Mouse (Mus musculus): Measurements from ENCODE around the gene Sgip1.

Gene Sgip1

DNA sequence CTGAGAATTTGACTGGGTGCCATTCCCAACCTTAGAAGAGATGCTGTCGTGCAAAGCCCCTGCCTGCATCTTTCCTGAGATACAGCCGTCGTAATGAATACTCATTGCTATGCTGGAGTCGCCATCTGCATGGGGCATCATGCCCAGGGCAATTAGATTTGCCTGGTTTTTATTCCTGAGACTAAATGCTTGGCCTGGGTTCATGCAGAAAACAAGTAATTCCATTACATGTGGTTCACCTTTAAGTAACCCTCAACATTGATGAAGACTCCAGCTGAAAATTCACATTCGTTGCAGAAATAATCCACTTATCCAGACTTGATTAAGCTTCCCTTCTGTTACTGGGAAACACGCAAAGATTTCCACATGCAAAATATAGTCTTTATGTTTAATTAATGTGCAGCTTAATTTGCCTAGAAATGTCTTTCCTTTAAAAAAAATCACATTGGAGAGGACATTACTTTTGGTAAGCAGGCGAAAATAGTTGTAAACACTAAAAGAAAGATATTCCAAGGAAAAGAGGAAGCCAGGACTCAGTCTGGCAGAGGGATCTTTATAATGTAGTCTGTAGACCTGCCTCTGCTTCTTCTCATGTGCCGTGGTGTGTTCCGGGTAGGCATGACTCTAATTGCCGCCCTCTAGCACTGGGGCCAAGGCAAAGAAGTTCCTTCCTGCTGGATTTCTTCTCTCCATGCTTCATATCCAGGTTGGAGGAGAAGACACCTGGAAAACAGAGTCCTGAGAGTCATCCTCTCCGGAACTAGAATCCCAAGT is 100.0 kb downstream of the Sgip1 start:
- no peak for DNase-seq

DNA sequence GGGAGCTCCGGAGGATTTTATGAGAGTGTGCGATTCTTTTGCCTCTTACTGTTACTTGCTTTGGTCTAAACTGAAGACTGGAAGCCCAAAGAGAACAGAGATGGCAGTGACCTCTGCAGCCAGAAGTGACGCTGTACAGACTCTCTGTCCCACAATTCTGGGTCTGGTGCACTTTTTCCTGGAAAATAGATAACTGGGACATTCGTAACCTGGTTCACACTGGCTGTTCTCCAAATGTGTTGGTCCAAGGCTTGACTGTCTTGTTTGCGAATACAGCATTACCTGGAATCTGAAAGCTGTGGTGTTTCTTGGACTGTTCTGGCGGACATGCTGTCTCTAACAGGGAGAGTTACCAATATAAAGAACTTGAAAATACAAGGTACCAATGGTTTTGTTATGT is 109.4 kb downstream of the Sgip1 start:
- no peak for DNase-seq

DNA sequence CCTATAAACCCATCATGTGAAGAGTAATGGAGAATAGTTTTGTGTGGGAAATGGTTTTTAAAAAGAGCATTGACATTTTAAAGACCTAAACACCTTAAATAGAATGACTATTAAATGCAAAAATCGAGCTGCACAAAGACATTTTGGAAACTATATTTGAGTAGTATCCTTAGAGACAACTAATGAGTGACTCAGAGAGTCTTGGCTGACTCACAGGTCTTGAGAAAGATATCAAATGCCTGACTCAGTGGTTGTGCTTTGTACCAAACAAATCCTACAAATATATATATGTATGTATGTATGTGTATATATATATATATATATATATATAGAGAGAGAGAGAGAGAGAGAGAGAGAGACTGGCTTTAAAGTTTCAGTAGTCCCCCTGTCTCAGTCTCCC is 110.1 kb downstream of the Sgip1 start:
- DNase-seq, result no peak

- no peak for DNase-seq
Observed at GRCm38 (mm10) chr4:102852290-102852689, 111.2 kb downstream of the Sgip1 start.

- no peak for DNase-seq
Observed at GRCm38 (mm10) chr4:102852808-102853207, 111.7 kb downstream of the Sgip1 start.

- DNase-seq, result no peak
Observed at GRCm38 (mm10) chr4:102853330-102854022, 112.4 kb downstream of the Sgip1 start.

DNA sequence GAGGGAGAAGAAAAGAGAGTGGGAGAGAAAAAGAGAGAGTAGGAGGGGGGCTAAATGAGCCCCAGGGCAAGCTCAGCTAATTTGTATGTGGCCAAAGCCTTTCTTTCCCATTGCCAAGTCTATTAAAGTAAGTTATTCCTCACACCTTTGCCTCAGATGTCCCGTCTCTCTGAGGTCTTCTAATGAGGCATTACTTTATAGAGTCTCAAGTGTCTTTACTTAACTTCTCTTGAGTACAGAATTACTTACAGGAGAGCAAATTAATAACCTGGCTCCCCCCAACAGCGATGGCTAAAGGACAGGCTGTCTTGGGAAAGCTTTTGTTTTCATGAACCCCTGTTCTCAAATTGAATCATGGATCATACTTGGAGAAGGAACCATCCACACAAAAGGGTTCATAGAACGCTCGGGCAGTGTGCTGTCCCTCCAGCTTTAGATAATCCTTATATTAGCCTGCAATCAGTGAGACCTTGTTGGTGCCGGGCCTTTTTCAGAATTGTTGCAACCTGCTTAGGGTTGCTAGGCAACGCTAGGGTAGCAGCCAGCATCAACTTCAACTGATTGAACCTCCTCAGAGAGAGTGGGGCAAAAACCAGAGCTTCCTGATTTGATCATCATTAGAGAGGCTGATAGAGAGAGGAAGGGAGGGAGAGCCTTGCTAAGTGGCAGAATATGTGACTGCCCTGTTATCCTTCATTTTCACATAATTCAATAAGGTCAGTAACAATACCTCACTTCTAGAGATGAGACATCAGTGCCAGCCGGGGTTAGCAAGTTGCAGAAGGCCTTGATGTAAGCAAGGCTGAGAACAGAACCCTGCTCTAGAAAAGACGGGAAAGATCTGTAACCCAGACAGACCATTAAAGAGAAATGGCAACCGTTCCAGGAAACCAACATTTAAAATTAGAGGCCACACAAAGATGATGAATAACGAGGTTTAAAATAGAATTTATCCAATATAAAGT is 114.1 kb downstream of the Sgip1 start:
- no peak for DNase-seq

GRCm38 (mm10) chr4:102856086-102856485 is 115.0 kb downstream of the Sgip1 start:
- DNase-seq, result no peak

- no peak for DNase-seq
Observed at GRCm38 (mm10) chr4:102859259-102860194, 118.4 kb downstream of the Sgip1 start.

GRCm38 (mm10) chr4:102862751-102863710 is 121.9 kb downstream of the Sgip1 start:
- no peak for DNase-seq

DNA sequence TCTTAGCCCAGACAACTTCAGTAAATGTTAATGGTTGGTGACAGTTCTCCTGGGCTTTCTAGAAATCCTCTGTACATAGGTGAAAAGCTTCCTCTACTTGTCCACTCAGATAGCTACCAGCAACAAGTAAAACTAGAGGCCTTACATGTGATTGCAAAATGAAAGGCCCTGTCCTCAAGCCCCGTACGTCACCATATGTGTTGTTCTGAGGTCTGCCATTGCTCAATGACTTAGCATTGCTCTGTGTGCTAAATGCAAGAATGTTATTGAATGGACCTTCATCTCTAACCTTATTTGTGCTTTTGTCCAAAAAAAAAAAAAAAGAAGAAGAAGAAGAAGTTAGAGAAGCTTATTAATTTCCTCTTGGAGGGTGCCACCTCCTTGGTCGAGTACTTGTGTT is 125.4 kb downstream of the Sgip1 start:
- DNase-seq, result no peak

GRCm38 (mm10) chr4:102871274-102871673 is 130.2 kb downstream of the Sgip1 start:
- no peak for DNase-seq

DNA sequence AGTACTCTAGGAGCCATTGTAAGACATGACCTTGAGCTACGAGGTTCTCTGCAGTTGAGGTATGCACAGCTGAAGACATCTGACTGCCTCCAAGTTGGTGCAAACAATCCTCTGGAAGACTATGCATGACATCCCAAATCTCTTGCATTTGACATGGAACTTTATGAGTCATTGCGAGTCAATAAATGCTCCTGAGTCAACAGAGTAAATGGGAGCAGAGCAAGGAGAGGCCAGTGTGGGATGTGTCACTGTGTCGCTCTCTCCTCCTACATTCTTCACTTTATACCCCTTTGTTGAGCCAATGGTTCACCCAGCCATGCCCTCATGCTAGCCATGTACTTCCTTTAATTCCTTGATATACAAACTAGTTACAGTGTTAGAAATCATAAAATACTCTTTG is 142.0 kb downstream of the Sgip1 start:
- no peak for DNase-seq

- no peak for DNase-seq
Observed at GRCm38 (mm10) chr4:102884228-102884627, 143.1 kb downstream of the Sgip1 start.

- DNase-seq, result no peak
Observed at GRCm38 (mm10) chr4:102886459-102886858, 145.4 kb downstream of the Sgip1 start.

- no peak for DNase-seq
Observed at GRCm38 (mm10) chr4:102886902-102887301, 145.8 kb downstream of the Sgip1 start.

DNA sequence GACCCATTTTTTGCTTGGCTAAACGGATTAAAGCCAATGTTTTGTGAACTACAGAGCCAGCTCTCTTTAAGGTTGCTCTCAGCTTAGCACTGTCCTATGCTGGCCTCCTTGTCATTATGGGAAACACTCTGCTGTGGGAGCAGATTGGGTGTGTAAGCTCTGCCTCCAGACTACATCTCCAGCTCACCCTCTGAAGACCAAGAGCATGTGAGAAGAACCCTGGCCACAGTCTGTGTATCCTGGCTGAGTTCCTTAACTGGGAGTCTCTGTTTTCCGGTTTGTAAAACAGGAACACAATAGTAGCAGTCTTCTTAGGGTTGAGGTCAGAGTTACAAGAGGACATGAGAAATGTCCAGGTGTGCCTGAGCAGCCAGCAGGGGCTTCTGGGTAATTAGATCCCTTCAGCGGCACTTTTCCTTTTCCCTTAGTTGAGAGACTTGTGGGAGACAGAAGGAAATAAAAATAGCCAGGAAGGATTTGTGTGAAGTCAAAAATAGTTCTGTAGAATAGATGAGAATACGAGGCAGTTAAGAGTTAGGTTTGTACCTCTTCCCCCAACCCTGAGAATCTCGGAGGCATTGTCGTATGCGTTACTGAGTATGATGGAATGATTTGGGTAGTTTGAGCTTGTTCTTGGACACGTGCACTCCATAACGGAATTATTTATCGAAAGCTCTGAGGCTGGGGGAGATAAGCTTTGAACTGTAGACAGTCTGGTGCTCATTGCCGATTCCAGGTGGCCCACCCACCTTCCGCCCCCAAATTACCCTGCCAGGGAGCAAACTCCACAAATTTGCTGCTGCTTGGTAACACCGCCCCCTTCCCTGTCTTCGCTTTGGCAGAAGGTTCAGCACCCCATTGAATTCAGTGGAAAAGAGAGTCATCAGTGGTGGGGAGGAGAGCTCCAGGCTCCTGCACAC is 146.9 kb downstream of the Sgip1 start:
- DNase-seq, result no peak

- no peak for DNase-seq
Observed at GRCm38 (mm10) chr4:102895866-102896265, 154.8 kb downstream of the Sgip1 start.

DNA sequence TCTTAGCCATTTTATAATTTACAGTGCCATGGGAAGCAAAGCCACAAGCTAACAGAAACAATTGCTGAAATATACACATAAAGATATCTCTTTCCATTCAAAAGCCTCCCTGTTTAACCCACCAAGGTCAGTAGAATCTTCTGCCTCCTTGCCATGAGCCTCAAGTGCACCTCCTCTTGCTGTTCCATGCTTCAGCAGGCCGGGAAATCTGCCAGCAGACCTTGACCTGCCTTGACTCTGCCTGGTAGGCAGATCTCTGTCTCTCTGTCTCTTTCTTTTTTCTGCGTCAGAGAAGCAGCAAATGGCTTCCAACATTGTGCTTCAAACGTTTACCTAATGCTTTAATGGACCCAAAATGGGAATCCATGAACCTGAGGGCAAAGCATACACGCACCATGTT is 157.9 kb downstream of the Sgip1 start:
- no peak for DNase-seq

DNA sequence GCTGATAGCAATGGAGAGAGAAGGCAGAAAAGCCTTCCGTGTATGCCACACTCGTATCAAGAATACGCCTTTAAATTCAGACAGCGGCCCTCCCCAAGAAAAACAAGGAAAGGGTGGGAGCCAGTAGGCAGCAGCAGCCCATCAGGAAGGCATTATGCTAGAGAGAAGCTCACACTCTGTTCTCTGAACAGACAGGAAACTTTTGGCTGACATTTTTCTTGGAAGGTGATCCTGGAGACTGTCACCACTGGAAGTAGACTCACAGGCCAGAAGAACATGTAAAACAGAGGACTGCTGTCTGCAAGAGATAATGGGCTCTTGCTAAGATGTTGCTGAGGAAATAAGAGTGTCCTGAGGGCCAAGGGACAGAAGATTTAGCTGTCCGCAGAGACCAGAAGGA is 158.6 kb downstream of the Sgip1 start:
- DNase-seq, result no peak
